Mouse (Mus musculus) granulocyte monocyte progenitor cell, adult 5-6 weeks (primary cell): ENCODE measurements around the gene Rabgap1l. TPM values are rescaled to one million over a fixed set of nuclear protein-coding genes. Genes with fewer than 3 reads are reported as not detected.
"Not testable (repeated sequence)": the region's sequence is repeated elsewhere in the genome, so short reads cannot be mapped to it uniquely, and the experiment has no call there.

Experiments used
- ATAC-seq: replicated peaks from 2 replicates; pipeline ENCODE4 v1.8.0; 2016; ENCODE audit warnings: mild to moderate bottlenecking, moderate TSS enrichment, inconsistent platforms; ENCODE audit not compliant: poor library complexity, severe bottlenecking
- total RNA-seq, 2 experiments: library from RNA; stranded (forward) in 1 of 2; stranded (reverse) in 1 of 2; fragments of 200-712, 200-1000 nt in 1 of 2; fragments of >200 nt in 1 of 2; fragmentation: Nextera tagmentation in 1 of 2; gene quantifications; 2 replicates each; pipeline ENCODE4 v1.2.3; 2014 to 2017

The Rabgap1l gene
- total RNA-seq, 2 experiments from 2014 or later: 99.1 to 104 TPM

DNA sequence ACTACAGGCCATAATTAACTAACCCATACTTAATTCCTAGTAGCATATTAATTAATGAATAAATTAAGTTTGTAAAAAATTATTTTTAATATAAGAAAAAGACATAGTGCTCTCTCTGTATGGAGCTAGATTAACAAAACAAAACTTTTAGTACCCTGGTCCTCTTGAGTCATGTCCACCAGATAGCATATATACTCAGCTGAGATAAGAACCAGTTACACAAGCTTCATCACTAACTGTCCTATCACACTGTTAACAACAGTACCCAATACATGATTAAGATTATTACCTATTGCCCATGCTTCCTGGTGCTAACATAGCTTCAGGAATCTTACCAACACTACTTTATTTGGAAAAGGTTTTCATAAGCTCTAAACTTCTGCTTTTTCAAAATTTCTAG, 82.5 kb downstream of the Rabgap1l start:
- no peak for ATAC-seq

DNA sequence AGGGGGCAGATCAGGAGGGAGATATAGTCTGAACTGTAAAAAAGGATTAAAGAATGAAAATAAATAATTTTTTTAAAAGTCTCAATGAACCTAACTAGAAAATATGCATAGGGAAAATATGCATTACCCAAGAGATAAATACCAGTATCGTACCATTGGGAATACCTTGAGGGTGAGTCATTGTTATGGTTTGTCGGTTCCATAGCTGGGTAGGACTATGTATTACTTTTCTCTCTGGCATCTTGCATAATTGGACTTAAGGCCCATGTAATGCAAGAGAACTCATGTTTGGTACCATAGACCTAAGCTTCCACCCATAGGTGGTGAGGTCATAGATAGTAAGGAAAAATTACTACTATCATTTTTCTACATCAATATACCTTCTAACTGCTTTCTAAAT, 88.4 kb downstream of the Rabgap1l start:
- no peak for ATAC-seq

DNA sequence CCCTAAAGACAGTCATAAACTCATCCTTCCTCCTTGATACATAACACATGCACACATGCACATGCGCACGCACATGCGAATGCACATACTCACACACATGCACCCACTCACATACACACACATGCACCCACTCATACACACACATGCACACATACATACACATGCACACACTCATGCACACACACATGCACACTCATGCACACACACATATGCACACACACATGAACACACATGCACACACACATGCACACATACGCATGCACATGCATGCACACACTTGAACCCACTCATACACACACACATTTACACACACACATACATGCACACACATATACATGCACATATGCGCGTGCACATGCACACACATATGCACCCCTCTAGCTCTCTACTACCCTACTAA, 89.2 kb downstream of the Rabgap1l start:
- ATAC-seq: no peak

DNA sequence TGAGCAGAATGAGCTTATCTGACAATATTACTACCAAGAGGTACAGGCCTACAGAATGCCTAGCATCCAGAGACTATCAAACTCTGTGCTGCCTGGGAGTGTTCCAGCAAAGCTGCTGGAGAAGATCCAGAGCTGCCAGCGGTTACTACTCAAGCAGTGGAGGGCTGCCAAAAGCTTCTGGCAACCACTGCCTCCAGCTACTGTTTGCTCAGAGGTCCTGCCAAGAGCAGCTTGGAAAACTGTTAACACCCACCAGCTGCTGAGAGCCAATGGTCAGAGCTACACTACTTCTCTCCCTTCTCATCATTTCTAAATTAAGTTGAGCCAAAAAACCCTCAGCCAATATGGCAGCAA, 99.9 kb downstream of the Rabgap1l start:
- no peak for ATAC-seq

DNA sequence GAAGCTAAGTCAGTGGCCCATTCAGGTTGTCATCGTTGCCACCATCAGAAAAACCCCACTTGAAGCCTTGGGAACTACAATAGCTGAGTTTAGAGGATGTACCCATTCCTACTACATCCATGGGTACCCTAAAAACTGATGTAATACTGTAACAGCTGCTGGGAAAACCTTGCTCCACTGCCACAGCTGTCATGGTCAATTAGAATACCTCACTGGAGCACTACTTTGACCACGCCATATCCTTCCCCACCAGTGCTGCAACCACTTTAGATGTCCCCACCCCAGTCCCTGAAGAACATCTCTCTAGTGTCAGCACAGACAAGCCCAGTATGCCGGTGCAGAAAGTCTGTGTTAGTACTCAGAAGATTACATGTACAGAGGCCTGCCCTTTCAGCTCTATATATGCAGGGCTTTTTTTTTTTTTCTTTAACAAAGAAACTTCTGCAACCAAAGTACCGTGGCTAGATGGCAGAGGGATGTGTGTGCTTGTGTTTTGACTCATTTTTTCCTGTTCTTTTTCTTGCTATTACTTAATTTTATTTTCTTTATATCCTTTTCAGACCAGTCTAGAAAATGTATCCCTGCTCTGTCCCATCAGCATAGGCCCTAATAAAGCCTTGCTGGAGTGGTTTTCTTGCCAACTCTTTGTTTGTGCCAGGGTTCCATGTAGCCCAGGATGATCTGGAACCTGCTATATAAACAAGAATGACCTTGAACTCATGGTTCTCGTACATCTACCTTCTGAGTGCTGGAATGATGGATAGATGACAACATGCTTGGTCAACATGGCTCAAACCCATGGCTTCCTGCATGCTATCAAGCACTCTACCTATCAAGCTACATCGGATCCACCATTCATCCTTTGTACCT, 100.6 kb downstream of the Rabgap1l start:
- no peak for ATAC-seq

DNA sequence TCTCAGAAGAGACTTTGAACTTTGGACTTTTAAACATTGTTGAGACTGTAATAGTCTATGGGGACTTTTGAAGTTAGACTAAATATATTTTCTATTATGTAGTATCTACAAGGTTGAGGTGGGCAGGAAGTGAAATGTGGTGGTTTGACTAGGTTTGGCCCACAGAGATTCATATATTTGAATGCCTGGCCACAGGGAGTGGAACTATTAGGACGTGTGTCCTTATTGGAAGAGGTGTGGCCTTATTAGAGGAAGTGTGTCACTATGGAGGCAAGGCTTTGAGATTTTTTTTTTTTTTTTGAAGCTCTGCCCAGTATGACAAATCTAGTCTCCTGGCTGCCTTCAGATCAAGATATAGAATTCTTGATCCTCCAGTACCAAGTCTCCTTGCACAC, 101.8 kb downstream of the Rabgap1l start:
- ATAC-seq: no peak

DNA sequence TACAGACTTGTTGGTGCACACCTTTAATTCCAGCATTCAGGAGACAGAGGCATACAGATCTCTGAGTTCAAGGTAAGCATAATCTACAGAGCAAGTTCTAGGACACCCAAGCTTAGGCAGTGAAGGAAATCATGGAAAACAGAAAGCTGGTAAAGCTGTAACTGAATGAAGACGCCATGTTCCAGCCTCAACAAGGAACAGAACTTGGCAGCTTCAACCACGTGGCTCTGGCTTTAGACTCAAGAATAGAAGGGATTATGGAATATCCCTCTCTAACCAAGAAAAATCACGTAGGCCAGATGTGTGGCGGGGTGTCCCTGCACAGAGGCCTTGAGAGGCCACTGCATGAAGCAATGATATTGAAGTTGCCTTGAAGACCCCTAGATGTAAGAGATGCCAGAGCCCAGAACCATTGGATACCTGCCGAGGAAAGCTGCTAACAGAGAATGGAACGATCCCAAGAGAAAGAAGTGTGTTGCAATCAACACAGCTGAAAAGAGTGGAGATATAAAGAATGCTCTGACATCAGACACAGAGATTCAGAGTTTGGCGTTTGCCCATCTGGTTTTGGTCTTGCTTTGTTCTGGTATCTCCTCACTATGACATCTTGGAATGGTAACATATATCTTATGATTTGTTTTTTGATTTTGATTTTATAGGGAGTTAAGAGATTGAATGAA, 102.4 kb downstream of the Rabgap1l start:
- no peak for ATAC-seq

DNA sequence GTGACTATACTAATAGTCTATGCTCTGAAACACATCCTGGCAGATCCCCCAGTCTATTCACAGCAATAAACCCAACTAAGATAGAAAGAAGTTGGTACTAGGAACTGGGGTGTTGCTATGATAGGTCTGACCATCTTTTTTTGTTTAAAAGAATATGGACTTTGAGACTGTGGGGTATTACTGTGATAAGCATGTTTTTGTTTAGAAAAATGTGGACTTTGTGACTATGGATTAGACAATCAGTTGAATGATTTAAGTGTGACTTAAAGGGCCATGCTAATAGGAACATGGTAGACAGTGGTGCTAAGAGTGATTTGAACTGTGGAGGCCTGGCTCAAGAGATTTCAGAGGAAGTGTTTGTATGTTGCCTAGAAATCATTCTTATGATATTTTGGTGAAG, 103.5 kb downstream of the Rabgap1l start:
- ATAC-seq: no peak

DNA sequence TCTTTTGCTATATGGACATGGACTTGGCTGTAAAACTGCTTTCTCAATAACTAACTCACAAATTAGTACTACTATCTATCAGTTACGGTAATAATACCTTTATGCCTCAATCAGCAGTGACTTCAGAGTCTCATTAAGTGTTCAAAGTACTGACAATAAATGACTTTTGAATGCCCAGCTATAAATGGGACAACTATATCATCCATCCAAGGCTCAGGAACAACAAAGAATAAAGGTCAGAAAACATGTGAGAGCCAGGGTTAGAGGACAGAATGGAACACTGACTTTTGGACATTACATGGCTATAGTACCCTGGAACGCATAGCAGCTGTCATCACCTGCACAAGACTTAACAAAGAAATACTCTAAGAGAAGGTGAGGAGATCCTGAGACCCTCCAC, 108.8 kb downstream of the Rabgap1l start:
- ATAC-seq: no peak

DNA sequence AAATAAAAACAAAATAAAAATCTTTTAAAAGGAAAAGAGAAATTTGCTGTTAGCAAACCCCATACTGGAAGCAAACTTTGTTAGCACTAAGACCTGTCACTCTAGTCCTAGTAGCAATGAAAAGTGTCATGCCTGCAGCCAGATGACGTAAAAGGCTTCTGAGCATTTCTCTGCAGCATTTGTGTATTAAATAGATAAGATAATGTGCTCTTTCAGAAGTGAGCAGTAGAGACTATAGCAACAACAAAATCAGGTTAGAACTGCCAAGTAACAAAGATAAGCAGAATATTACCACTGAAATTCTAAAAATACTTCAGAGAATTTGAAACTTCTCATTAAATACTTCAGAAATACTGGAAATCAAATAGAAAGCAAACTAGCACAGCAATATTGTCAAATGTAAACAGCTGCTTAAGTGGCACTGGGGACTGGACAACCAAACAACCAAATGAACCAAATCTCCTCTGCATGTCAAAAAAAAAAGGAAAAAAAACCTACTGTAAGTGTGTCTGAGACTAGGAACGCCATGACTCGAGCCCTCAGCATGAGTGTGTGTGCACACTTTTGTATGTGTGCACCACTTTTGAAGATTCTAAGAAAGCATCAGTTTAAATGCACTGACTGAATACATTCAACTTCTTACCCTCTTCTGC, 111.5 kb downstream of the Rabgap1l start:
- ATAC-seq: no peak

DNA sequence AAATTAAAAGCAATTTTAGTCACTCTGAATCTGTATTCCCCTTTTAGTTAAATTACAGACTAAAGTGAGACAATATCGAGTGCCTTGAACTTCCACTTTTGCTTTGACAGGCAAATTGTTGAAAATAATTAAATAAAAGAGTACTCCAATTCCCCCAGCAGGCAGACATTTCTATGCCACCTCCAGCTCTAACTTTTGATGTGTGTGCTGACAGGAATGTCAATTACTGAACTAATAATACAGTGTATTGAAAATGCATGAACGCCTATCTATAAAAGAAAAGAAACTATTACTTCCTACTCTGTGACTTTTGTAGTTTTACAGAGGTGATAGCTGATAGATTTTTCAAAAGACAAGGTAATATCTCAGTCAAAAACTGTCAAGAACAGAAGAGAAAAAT, 118.2 kb downstream of the Rabgap1l start:
- no peak for ATAC-seq

DNA sequence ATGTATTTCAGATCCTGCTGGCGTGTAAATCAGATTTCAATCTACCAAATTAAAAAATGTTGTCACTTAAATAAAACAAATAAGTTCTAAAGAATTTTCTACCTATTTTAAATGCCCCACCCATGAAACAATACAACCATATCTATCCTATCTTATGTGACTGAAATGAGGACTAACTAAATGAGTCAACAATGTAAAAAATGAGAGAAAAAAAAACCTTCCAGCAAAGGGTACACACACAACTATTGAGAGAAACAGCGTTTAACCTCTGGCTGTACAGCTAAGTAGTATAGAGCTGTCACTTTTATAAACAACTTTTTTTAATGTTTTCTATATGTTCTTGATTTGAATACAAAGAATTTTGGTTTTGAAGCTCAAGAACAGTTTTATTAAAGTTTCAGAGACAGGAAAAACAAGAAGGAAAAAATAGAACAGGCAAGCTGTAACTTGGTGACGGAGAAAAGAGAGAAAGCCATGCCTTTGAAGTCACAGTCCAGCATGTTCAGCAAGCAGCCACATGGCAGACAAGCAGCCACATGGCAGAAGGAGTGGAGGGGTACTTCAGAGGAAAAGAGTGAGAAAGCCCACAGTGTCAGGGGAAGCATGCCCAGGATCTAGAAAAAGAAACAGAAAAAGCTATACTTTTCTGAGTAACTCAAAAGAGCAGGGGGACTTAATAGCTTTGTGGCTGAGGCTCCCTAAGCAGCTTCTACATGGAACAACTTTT, 120.8 kb downstream of the Rabgap1l start:
- ATAC-seq: no peak

DNA sequence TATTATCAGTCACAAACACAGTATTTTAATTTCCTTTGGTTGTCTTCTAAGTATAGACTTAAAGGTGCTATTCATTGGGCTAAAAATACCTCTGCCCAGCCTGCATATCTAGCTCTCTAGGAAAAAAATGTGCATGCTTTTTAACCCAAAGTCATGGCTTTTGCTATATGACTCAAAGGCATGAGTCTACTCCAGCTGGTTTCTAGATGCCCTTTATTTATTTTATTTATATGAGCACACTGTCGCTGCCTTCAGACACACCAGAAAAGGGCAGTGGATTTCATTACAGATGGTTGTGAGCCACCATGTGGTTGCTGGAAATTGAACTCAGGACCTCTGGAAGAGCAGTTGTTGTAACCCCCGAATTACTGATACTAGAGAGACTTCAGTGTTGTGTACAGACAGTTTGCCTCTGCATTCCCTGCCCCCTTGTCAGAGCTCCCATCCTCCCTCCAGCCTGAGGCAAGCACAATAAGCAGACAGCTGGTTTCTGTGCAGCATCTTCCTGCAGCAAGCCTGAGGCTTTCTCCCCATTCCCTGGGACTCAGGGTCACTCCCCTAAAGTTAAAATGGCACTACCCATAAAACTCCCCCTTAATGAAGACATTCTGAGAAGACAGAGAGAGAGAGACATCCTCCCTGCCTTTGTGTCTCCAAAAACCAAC, 137.1 kb downstream of the Rabgap1l start:
- ATAC-seq: no peak

DNA sequence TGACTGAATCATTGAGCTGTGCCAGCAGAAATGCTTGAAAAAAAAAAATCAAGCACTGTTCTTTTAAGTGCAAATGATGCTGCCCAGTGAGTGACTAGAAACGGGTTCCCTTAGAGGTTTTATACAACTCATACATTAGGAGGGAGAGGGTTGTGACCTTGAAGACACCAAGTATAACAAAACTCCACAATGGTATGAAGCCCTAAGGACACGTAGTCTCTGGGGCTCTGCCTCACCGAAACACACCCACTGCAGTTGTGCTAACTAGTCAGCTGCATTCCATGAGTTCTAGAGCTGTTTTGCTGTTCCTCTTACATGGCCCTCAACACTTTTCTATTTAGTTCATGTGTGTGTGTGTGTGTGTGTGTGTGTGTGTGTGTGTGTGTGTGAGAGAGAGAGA, 141.3 kb downstream of the Rabgap1l start:
- ATAC-seq: no peak

DNA sequence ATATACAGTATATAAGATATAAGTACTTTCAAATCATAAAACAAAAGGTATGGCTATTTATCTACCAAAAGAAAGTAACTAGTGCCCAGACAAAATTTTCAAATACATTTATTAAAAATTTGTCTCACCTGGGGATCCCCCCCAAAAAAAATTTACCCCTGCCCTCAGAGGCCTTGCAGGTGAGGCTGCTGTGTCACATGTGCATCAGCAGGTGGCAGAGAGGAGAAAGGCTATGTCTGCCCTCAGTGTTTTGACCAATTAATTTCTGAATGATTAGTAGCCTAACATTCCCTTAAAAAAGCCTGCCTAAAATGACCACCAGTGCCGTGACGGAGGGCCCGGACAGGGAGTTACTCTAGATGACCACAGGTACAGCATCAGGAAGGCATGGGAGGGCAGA, 147.6 kb downstream of the Rabgap1l start:
- ATAC-seq: no peak

DNA sequence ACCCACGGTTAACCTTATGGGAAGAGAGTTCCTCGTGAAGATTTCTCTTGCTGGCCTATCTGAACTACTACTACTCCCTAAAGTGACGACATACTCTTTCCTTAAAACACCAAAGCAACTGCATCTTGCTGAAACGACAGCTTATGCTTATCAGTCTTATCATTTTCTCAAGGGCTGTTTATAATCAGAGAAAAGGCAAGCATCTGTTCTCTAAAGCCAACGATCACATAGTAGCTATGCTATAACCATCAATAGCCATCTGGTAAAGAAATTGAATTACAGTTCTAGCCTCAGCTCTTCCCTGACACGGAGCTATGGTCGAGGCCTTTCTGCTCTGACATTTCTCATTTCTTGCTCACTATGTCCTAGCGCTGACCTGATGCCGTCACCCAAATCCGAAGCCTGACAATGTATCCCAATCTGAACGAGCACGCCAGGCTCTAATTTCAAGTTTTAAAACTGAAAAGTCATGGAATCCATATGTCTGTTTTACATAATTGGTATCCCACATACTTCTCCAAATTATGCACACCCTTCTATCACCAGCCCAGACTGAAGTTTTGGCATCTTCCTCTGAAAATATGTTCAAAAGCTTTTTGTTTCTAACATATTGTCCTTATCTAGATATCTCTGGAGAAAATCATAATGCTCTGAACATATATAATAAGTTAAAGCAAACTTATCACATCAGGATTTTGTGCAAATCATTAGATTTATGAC, 164.6 kb downstream of the Rabgap1l start:
- ATAC-seq: no peak

DNA sequence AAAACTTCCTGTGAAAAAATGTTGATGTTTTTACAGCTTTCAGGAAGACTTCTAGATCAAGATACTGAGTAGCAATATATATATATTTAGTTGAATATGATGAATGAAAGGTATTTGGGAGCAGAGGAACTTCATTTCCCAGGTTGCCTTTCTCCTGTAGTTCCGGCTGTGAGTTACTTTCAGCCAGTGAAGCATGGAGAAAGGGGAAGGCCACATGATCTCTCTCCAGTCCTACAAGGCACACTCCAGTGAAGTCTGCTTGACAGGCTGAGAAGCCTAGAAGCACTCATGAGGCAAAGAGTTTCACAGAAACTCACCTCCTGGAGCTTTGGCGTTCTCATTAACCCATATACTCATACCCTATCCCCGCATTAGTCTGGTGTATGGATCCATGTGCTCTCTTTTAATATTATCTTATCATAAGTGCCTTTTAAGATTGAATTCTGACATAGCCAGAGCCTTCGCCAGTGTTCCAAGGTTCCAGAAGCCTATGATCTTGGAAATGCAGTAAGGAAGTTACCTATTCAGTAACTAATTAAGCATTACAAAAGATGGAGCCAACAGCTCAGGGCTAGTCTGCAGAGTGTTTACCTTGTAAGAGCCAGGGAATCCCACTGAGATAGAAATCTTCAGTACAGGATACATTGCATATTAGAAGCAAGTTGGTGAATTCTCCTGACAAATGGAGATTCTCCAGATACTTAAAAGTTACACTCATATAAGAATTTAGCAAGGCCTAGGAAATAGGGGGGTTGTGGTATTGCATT, 168.5 kb downstream of the Rabgap1l start:
- ATAC-seq: not testable (repeated sequence)

DNA sequence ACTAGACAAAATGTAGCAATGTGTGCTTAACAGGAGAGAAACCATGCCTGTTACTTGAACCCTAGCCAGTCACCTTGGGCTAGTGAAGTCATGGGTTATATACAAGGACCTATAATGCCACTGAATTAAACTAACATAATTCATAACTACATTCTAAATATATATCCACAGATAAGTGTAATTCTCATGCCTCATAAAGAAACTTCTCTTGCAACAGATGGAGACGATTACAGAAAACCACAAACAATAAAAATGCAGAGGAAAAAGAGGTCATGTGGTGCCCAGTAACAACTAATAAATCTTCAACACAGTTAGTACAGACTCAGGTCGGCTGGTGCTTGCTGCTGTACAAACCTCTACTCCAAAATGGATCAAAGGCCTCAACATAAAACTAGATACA, 174.8 kb downstream of the Rabgap1l start:
- ATAC-seq: no peak

DNA sequence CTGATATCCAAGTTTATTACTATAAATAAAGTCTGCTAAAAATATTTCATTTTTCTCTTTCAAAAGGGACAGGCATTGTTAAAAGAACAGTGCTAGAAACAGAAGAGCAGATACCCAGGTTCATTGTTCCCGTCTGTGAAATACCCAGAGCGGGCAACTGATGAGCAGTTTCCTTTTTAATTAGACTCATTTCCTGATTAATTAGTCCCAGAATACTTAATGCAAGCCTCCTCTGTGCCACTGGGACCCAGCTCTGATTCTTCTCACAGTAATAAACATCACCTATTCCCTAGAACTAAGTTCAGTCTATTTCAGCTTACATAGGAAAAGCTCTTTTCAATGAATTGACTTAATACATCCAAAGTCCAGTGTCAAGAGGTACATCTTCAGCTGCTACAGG, 186.6 kb downstream of the Rabgap1l start:
- ATAC-seq: no peak
